Mouse (Mus musculus) kidney, adult 18-20 months (tissue): ENCODE data around the gene Htr5b.

Experiments used
- DNase-seq: peaks from one replicate; pipeline ENCODE4 v3.0.0; 2021

The Htr5b gene

GRCm38 (mm10) chr1:121528399-121528720, at the start of gene Htr5b:
TSS of gene Htr5b (minus strand) at chr1:121528465.
- no peak for DNase-seq

GRCm38 (mm10) chr1:121577491-121577890, 49.2 kb upstream of the Htr5b start:
- no peak for DNase-seq

- no peak for DNase-seq
Measured at GRCm38 (mm10) chr1:121570522-121570921, 42.3 kb upstream of the Htr5b start.

- DNase-seq, result peak; percentile 96
Measured at GRCm38 (mm10) chr1:121567521-121568489, 39.5 kb upstream of the Htr5b start, which contains the start of gene Ddx18. TSS of gene Ddx18 (minus strand) at chr1:121567989.

GRCm38 (mm10) chr1:121557861-121558260, 29.6 kb upstream of the Htr5b start:
- no peak for DNase-seq

- DNase-seq, result no peak
Measured at GRCm38 (mm10) chr1:121551457-121551835, 23.2 kb upstream of the Htr5b start.

GRCm38 (mm10) chr1:121550801-121551456, 22.7 kb upstream of the Htr5b start:
- no peak for DNase-seq

GRCm38 (mm10) chr1:121549456-121549855, 21.2 kb upstream of the Htr5b start:
- no peak for DNase-seq

GRCm38 (mm10) chr1:121548667-121549066, 20.4 kb upstream of the Htr5b start:
- DNase-seq, result no peak

GRCm38 (mm10) chr1:121546844-121547243, 18.6 kb upstream of the Htr5b start:
- no peak for DNase-seq

GRCm38 (mm10) chr1:121540361-121540760, 12.1 kb upstream of the Htr5b start:
- DNase-seq, result no peak

- DNase-seq, result no peak
Measured at GRCm38 (mm10) chr1:121531439-121531838, 3.2 kb upstream of the Htr5b start.

- DNase-seq, result no peak
Measured at GRCm38 (mm10) chr1:121529286-121529685, 1.0 kb upstream of the Htr5b start.

GRCm38 (mm10) chr1:121527600-121528398, 466 bp downstream of the Htr5b start:
- DNase-seq, result no peak

- no peak for DNase-seq
Measured at GRCm38 (mm10) chr1:121527061-121527460, 1.2 kb downstream of the Htr5b start.

- DNase-seq, result no peak
Measured at GRCm38 (mm10) chr1:121518609-121519008, 9.7 kb downstream of the Htr5b start.

GRCm38 (mm10) chr1:121511966-121512365, 16.3 kb downstream of the Htr5b start:
- DNase-seq, result no peak

- DNase-seq, result no peak
Measured at GRCm38 (mm10) chr1:121511186-121511585, 17.1 kb downstream of the Htr5b start.

GRCm38 (mm10) chr1:121510420-121511140, 17.7 kb downstream of the Htr5b start:
- DNase-seq, result no peak

- DNase-seq, result no peak
Measured at GRCm38 (mm10) chr1:121508729-121509128, 19.5 kb downstream of the Htr5b start.

- DNase-seq, result no peak
Measured at GRCm38 (mm10) chr1:121497093-121497492, 31.2 kb downstream of the Htr5b start.

GRCm38 (mm10) chr1:121490241-121490640, 38.0 kb downstream of the Htr5b start:
- DNase-seq, result peak; percentile 11

GRCm38 (mm10) chr1:121486803-121487202, 41.5 kb downstream of the Htr5b start:
- DNase-seq, result no peak
